Mouse (Mus musculus) left cerebral cortex, postnatal 4 days (tissue): ENCODE results near the gene Polr1d. TPM values are rescaled to one million over a fixed set of nuclear protein-coding genes. Genes with fewer than 3 reads are reported as not detected.

Experiments
- DNase-seq: peaks from one replicate; pipeline ENCODE4 v3.0.0-alpha.2; 2022
- intact Hi-C: fragments of 180-260 bp; cut with DNase I; formaldehyde crosslinking; loops from one replicate; pipeline ENCODE4 v1.15.1; 2025
- total RNA-seq, 2 experiments: library from RNA; stranded (reverse); gene quantifications; 2 replicates each; pipeline ENCODE4 v1.2.3; 2021

Polr1d gene
- total RNA-seq, 2 experiments from 2014 or later, result 93.0 to 96.0 TPM

- intact Hi-C loops, result no loop called here
- no peak for DNase-seq
Observed at GRCm38 (mm10) chr5:147054747-147055270, 22.0 kb upstream of the Polr1d start.

GRCm38 (mm10) chr5:147055572-147056245, 21.1 kb upstream of the Polr1d start:
- intact Hi-C loops, result no loop called here
- DNase-seq, result no peak

GRCm38 (mm10) chr5:147056712-147057290, 20.0 kb upstream of the Polr1d start:
- intact Hi-C loops, result no loop called here

GRCm38 (mm10) chr5:147057626-147058414, 19.0 kb upstream of the Polr1d start:
- intact Hi-C loops, result no loop called here
- no peak for DNase-seq

More at GRCm38 (mm10) chr5:147056712-147057290, 20.0 kb upstream of the Polr1d start:
- no peak for DNase-seq

- intact Hi-C loops, result no loop called here
- no peak for DNase-seq
Observed at GRCm38 (mm10) chr5:147058661-147059060, 18.2 kb upstream of the Polr1d start.

- DNase-seq, result no peak
- intact Hi-C loops, result no loop called here
Observed at GRCm38 (mm10) chr5:147059319-147059718, 17.5 kb upstream of the Polr1d start.

- intact Hi-C loops, result no loop called here
Observed at GRCm38 (mm10) chr5:147060024-147060423, 16.8 kb upstream of the Polr1d start.

GRCm38 (mm10) chr5:147063215-147063661, 13.6 kb upstream of the Polr1d start:
- no peak for DNase-seq
- intact Hi-C loops, result no loop called here

More at GRCm38 (mm10) chr5:147060024-147060423, 16.8 kb upstream of the Polr1d start:
- DNase-seq, result no peak

GRCm38 (mm10) chr5:147066129-147066528, 10.7 kb upstream of the Polr1d start:
- DNase-seq, result no peak
- intact Hi-C loops, result no loop called here

- DNase-seq, result no peak
- intact Hi-C loops, result no loop called here
Observed at GRCm38 (mm10) chr5:147066965-147067364, 9.9 kb upstream of the Polr1d start.

GRCm38 (mm10) chr5:147068876-147069275, 8.0 kb upstream of the Polr1d start:
- DNase-seq, result peak; percentile 56
- intact Hi-C loops, result no loop called here

GRCm38 (mm10) chr5:147070791-147071516, 5.9 kb upstream of the Polr1d start:
- intact Hi-C loops, result loop anchor here (10.0 kb wide), 1 partner anchor 86 kb away; no protein-coding TSS in a partner anchor

GRCm38 (mm10) chr5:147071886-147072285, 5.0 kb upstream of the Polr1d start:
- no peak for DNase-seq
- intact Hi-C loops, result loop anchor here (10.0 kb wide), 1 partner anchor 87 kb away; no protein-coding TSS in a partner anchor

More at GRCm38 (mm10) chr5:147070791-147071516, 5.9 kb upstream of the Polr1d start:
- no peak for DNase-seq

- DNase-seq, result no peak
- intact Hi-C loops, result loop anchor here (10.0 kb wide), 1 partner anchor 89 kb away; no protein-coding TSS in a partner anchor
Observed at GRCm38 (mm10) chr5:147073805-147074204, 3.0 kb upstream of the Polr1d start.

- intact Hi-C loops, result loop anchor here (10.0 kb wide), 1 partner anchor 91 kb away; no protein-coding TSS in a partner anchor
- DNase-seq, result no peak
Observed at GRCm38 (mm10) chr5:147075103-147076025, 1.5 kb upstream of the Polr1d start.

GRCm38 (mm10) chr5:147076026-147076798, 638 bp upstream of the Polr1d start, which contains the start of gene Lnx2:
Gene Lnx2 (minus strand): TSS chr5:147076586.
- intact Hi-C loops, result loop anchor here (10.0 kb wide), 1 partner anchor 91 kb away; no protein-coding TSS in a partner anchor
- peak; percentile 98 for DNase-seq

- intact Hi-C loops, result loop anchor here (10.0 kb wide), 1 partner anchor 93 kb away; no protein-coding TSS in a partner anchor
Observed at GRCm38 (mm10) chr5:147077305-147078034, 620 bp downstream of the Polr1d start.

More at GRCm38 (mm10) chr5:147077305-147078034, 620 bp downstream of the Polr1d start:
- peak; percentile 88 for DNase-seq
